Mouse (Mus musculus) liver, postnatal 0 days (tissue): ENCODE data around the gene Gpr141. TPM values are rescaled to one million over a fixed set of nuclear protein-coding genes. Genes with fewer than 3 reads are reported as not detected.

Experiments
- ATAC-seq: fragments of 200-750 bp; cut with Nextera tagmentation; 2 replicates; pipeline ENCODE4 v1.8.0; 2017; ENCODE audit warnings: mild to moderate bottlenecking, moderate library complexity
- DNase-seq: peaks from one replicate; pipeline ENCODE4 v3.0.0-alpha.2; 2016
- H3K27ac ChIP-seq: fragments of 300-500 bp; sonication (generic); 2 replicates; pipeline ENCODE4 v1.5.1; 2014; ENCODE audit warnings: antibody characterized with exemption, moderate library complexity, mild to moderate bottlenecking, low read depth
- H3K27me3 ChIP-seq: fragments of 300-500 bp; sonication (generic); 2 replicates; pipeline ENCODE4 v1.6.1; 2014; ENCODE audit warnings: low read length, control low read depth, mixed read lengths; ENCODE audit not compliant: insufficient read depth
- H3K36me3 ChIP-seq: fragments of 300-500 bp; sonication (generic); replicated peaks from 2 replicates; pipeline ENCODE4 v1.6.1; 2014; ENCODE audit warnings: mild to moderate bottlenecking, control low read depth, low read length, moderate library complexity, mixed read lengths; ENCODE audit not compliant: insufficient read depth
- H3K4me1 ChIP-seq: fragments of 300-500 bp; sonication (generic); 2 replicates; pipeline ENCODE4 v1.6.1; 2014; ENCODE audit warnings: antibody characterized with exemption, mild to moderate bottlenecking, control low read depth; ENCODE audit not compliant: insufficient read depth
- H3K4me2 ChIP-seq: fragments of 300-500 bp; sonication (generic); 2 replicates; pipeline ENCODE4 v1.6.1; 2014; ENCODE audit warnings: low read depth, mild to moderate bottlenecking, low read length, moderate library complexity, mixed read lengths
- H3K4me3 ChIP-seq: fragments of 300-500 bp; sonication (generic); 2 replicates; pipeline ENCODE4 v1.5.1; 2014; ENCODE audit warnings: low read depth, low read length
- H3K9ac ChIP-seq: fragments of 300-500 bp; sonication (generic); replicated peaks from 2 replicates; pipeline ENCODE4 v1.6.1; 2014; ENCODE audit warnings: mild to moderate bottlenecking, moderate library complexity
- H3K9me3 ChIP-seq: fragments of 300-500 bp; sonication (generic); 2 replicates; pipeline ENCODE4 v1.6.1; 2016; ENCODE audit warnings: mild to moderate bottlenecking, control low read depth, low read length, mixed read lengths
- CTCF ChIP-seq: sonication (generic); IDR thresholded peaks from 2 replicates; pipeline ENCODE4 v1.5.1; 2016; ENCODE audit warnings: antibody characterized with exemption, low read depth
- EP300 ChIP-seq: IDR thresholded peaks from 2 replicates; pipeline ENCODE4 v1.6.1; 2016; ENCODE audit warnings: antibody characterized with exemption, low read depth, mild to moderate bottlenecking
- WGBS: fragments of 180-500 bp; shearing (Covaris S2); extraction: QIAGEN DNeasy Blood & Tissue Kit; methylation state at CpG from one replicate; pipeline ENCODE4 v1.1.7; 2014; ENCODE audit not compliant: insufficient replicate concordance; 5-methylcytosine and 5-hydroxymethylcytosine counted together
- polyA plus RNA-seq: library from polyadenylated mRNA; unstranded; fragments of >200 nt; fragmentation: Nextera tagmentation; extraction: Ambion mirVana; gene quantifications from 2 replicates; pipeline ENCODE4 v1.2.1, GENCODE M21; 2015

The Gpr141 gene
- polyA plus RNA-seq, 1 experiment from 2014 or later = 3.5 TPM

DNA sequence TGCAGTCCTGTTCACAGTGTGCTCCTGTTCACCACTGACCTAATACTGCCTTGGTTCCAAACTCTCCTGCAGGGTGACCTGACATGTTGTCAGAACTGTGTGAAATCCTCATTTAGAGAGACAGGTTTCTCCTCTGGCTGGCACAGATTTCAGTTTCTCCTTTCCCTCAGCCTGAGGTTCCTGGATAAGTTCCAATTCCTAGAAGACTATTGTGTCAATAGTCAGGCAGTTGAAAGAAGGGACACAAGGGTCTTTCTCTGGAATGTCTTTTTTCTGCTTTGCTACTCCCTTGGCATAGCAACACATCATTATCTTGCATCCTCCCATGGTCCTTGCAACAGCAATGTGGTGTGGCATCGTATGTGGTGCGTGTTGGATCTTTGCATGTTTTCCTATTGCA is 106.9 kb downstream of the Gpr141 start:
- Histone ChIP-seq H3K4me1 (no peaks in the 10 kb centered on the region), H3K4me3 (no peak overlapping the region), H3K36me3 (no peaks in the 10 kb centered on the region), H3K27me3 (no peaks in the 10 kb centered on the region), H3K9ac (no peak overlapping the region), H3K4me2 (no peak overlapping the region), H3K27ac (no peak overlapping the region), H3K9me3 (no peaks in the 10 kb centered on the region)
- DNase-seq = no peak
- 66% methylated on average over 2 of the region's 2 CpGs for WGBS
- ATAC-seq = no peak
- TF ChIP-seq EP300 (no peak), CTCF (no peak)

DNA sequence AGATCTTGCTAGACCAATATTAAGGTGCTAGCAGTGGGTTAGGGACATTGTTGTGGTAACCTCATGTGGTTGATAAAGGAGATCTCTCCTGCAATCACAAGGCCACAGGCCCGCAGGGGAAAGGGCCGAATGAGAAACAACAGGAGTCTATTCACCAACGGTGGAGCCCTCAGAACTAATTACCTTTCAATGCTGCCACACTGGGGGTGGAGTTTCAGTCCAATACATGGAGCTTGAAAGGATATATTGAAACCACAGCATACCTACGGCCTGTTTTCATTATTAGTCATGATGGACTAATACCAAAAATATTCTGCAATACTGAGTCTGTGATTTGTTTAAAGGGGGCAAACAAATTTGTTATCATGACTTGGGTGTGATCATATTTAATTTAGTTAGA is 120.3 kb downstream of the Gpr141 start:
- DNase-seq (no peak), ATAC-seq (no peak)
- Histone ChIP-seq H3K27ac (no peak overlapping the region), H3K9me3 (no peaks in the 10 kb centered on the region), H3K9ac (no peak overlapping the region), H3K27me3 (no peaks in the 10 kb centered on the region), H3K4me2 (no peak overlapping the region), H3K36me3 (no peaks in the 10 kb centered on the region), H3K4me1 (no peaks in the 10 kb centered on the region), H3K4me3 (no peak overlapping the region)
- TF ChIP-seq EP300 (no peak), CTCF (no peak)
- 46% methylated on average over 4 of the region's 4 CpGs for WGBS

DNA sequence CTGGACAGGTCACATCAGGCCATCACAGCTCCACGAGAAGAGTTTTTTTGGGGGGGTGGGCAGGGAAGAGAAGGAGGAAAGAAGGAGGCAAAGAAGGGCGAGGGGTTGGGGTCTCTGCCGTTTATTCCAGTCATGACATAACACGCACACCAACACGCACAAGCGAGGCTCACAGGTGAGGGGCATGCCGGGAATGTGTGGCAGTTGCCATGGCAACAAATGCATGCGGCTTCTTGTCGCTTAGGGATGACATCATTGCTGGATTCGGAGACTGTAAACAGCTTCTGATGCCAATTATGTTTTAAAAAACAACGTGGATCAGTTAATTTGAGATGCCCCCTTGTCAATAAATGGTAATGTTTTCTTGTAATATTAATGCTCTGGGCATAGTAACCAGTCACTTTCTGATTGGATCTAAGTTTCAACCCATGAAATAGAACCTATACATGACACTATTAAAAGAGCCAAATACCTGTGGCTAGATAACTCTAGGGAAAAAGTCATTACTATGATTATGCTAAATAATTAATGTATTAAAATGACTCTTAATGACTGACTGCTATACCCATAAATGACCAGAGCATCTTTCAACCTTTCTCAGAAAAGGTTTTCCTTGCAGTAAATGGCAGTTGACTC is 122.5 kb downstream of the Gpr141 start:
- Histone ChIP-seq H3K9ac (no peak overlapping the region), H3K4me2 (no peak overlapping the region), H3K36me3 (no peaks in the 10 kb centered on the region), H3K4me1 (no peaks in the 10 kb centered on the region), H3K4me3 (no peak overlapping the region), H3K9me3 (no peaks in the 10 kb centered on the region), H3K27me3 (peaks cover 4% of the 10 kb centered on the region; the same call in 1 of the 2 replicates), H3K27ac (no peak overlapping the region)
- no peak for DNase-seq
- WGBS = 74% methylated on average over 11 of the region's 11 CpGs
- TF ChIP-seq CTCF (no peak), EP300 (no peak)
- no peak for ATAC-seq

DNA sequence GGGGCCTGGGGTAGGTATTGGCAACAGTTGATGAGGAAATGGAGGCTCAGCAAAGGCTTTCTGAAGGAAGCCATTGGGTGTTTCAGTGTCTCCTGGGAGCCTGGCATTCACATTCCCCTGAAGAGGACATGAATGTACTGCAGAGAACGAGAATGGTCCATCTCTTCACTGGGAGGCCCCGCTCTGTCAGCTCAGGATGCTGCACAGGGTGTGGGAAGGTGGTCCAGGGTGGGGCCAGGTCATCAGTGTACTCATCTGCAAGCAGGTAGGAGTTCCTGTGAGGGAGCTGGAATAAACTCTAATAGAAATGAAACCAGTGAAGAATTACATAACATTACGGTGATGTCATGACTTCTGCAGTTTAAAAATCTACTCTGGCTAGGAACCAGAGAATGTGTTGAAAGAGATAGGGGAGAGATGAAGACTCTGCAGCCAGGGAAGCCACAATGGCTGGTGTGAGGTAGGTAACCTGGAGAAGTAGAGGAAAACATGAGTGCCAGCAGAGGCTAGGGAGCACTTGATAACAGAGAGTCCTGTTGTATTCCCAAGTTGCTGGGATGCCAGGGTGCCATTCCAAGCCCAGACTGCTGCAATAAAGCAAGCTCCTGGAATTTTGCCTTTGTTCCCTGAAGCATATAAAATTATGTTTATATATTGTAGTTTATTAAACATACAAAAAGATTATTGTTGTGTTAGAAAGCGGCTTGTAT is 123.2 kb downstream of the Gpr141 start:
- Histone ChIP-seq H3K9ac (no peak overlapping the region), H3K4me3 (no peak overlapping the region), H3K36me3 (no peaks in the 10 kb centered on the region), H3K27ac (no peak overlapping the region), H3K4me1 (no peaks in the 10 kb centered on the region), H3K9me3 (no peaks in the 10 kb centered on the region), H3K4me2 (no peak overlapping the region), H3K27me3 (peaks cover 4% of the 10 kb centered on the region; the same call in 1 of the 2 replicates)
- TF ChIP-seq CTCF (no peak), EP300 (no peak)
- ATAC-seq (no peak), DNase-seq (no peak)
- WGBS = 69% methylated on average over 4 of the region's 4 CpGs

Other genes starting within 250 kb of the Gpr141 start
- gene Epdr1, start 204.3 kb downstream of the Gpr141 start, polyA plus RNA-seq = 8.0 and 8.7 TPM in 2 replicates
- gene Sfrp4, start 201.2 kb downstream of the Gpr141 start, polyA plus RNA-seq = 0.69 and 1.0 TPM in 2 replicates
- not detected in 2 replicates for gene Nme8, start 126.5 kb downstream of the Gpr141 start, polyA plus RNA-seq